Mouse (Mus musculus) urinary bladder, adult 2 months (tissue): ENCODE results near the gene Msh3. TPM values are rescaled to one million over a fixed set of nuclear protein-coding genes. Genes with fewer than 3 reads are reported as not detected.
"Not testable (repeated sequence)": the region's sequence is repeated elsewhere in the genome, so short reads cannot be mapped to it uniquely, and the experiment has no call there.

Experiments used
- DNase-seq: peaks from one replicate; pipeline ENCODE4 v3.0.0; 2022; ENCODE audit warnings: low spot score
- polyA plus RNA-seq: library from polyadenylated mRNA; depleted of rRNA; stranded (reverse); fragments of >200 nt; gene quantifications from 2 replicates; pipeline ENCODE4 v1.2.3, GENCODE M21; 2012; rRNA removed

Gene Msh3
- polyA plus RNA-seq = 8.8 and 10.2 TPM in 2 replicates

GRCm38 (mm10) chr13:92354456-92355271 lies at the start of gene Msh3, which contains the start of gene Dhfr:
Msh3 (minus strand) TSS chr13:92355003.
Dhfr (plus strand) TSS chr13:92354726.
- DNase-seq = peak; percentile 96

GRCm38 (mm10) chr13:92403496-92403895 lies 48.7 kb upstream of the Msh3 start:
- no peak for DNase-seq

- DNase-seq = no peak
Observed at GRCm38 (mm10) chr13:92402063-92402462, 47.3 kb upstream of the Msh3 start.

- no peak for DNase-seq
Observed at GRCm38 (mm10) chr13:92398491-92399384, 43.9 kb upstream of the Msh3 start.

- no peak for DNase-seq
Observed at GRCm38 (mm10) chr13:92393047-92393661, 38.4 kb upstream of the Msh3 start.

- DNase-seq = no peak
Observed at GRCm38 (mm10) chr13:92387367-92387766, 32.6 kb upstream of the Msh3 start.

GRCm38 (mm10) chr13:92371466-92371865 lies 16.7 kb upstream of the Msh3 start:
- not testable (repeated sequence) for DNase-seq

- no peak for DNase-seq
Observed at GRCm38 (mm10) chr13:92370811-92371210, 16.0 kb upstream of the Msh3 start.

GRCm38 (mm10) chr13:92365312-92365711 lies 10.5 kb upstream of the Msh3 start:
- no peak for DNase-seq

- no peak for DNase-seq
Observed at GRCm38 (mm10) chr13:92361609-92362008, 6.8 kb upstream of the Msh3 start.

- no peak for DNase-seq
Observed at GRCm38 (mm10) chr13:92357644-92358043, 2.8 kb upstream of the Msh3 start.

- DNase-seq = no peak
Observed at GRCm38 (mm10) chr13:92356376-92356775, 1.6 kb upstream of the Msh3 start.

- DNase-seq = no peak
Observed at GRCm38 (mm10) chr13:92355272-92355643, 455 bp upstream of the Msh3 start.

- DNase-seq = no peak
Observed at GRCm38 (mm10) chr13:92353956-92354355, 847 bp downstream of the Msh3 start.

- no peak for DNase-seq
Observed at GRCm38 (mm10) chr13:92351100-92351499, 3.7 kb downstream of the Msh3 start.

GRCm38 (mm10) chr13:92346338-92346737 lies 8.5 kb downstream of the Msh3 start:
- no peak for DNase-seq

GRCm38 (mm10) chr13:92344033-92344432 lies 10.8 kb downstream of the Msh3 start:
- DNase-seq = no peak

- no peak for DNase-seq
Observed at GRCm38 (mm10) chr13:92339787-92340186, 15.0 kb downstream of the Msh3 start.

- DNase-seq = no peak
Observed at GRCm38 (mm10) chr13:92337773-92338462, 16.9 kb downstream of the Msh3 start.

- no peak for DNase-seq
Observed at GRCm38 (mm10) chr13:92336857-92337256, 17.9 kb downstream of the Msh3 start.

GRCm38 (mm10) chr13:92332103-92332879 lies 22.5 kb downstream of the Msh3 start:
- no peak for DNase-seq
